Mouse (Mus musculus) midbrain, embryonic 12.5 days (tissue): ENCODE measurements around the gene Slc37a1. TPM values are rescaled to one million over a fixed set of nuclear protein-coding genes. Genes with fewer than 3 reads are reported as not detected.
"Not testable (repeated sequence)": the region's sequence is repeated elsewhere in the genome, so short reads cannot be mapped to it uniquely, and the experiment has no call there.

Source experiments
- ATAC-seq: fragments of 200-750 bp; cut with Nextera tagmentation; 2 replicates; pipeline ENCODE4 v1.8.0; 2017; ENCODE audit warnings: low read depth, moderate TSS enrichment, moderate library complexity; ENCODE audit not compliant: low FRiP score
- H3K27ac ChIP-seq: fragments of 300-500 bp; sonication (generic); replicated peaks from 2 replicates; pipeline ENCODE4 v1.5.1; 2016; ENCODE audit warnings: mild to moderate bottlenecking
- H3K27me3 ChIP-seq: fragments of 300-500 bp; sonication (generic); 2 replicates; pipeline ENCODE4 v1.6.1; 2016; ENCODE audit warnings: mild to moderate bottlenecking
- H3K36me3 ChIP-seq: fragments of 300-500 bp; sonication (generic); 2 replicates; pipeline ENCODE4 v1.6.1; 2016
- H3K4me1 ChIP-seq: fragments of 300-500 bp; sonication (generic); 2 replicates; pipeline ENCODE4 v1.6.1; 2016
- H3K4me2 ChIP-seq: fragments of 300-500 bp; sonication (generic); replicated peaks from 2 replicates; pipeline ENCODE4 v1.6.1; 2016; ENCODE audit warnings: mild to moderate bottlenecking, moderate library complexity
- H3K4me3 ChIP-seq: fragments of 300-500 bp; sonication (generic); 2 replicates; pipeline ENCODE4 v1.5.1; 2016; ENCODE audit warnings: mild to moderate bottlenecking
- H3K9ac ChIP-seq: fragments of 300-500 bp; sonication (generic); replicated peaks from 2 replicates; pipeline ENCODE4 v1.6.1; 2016; ENCODE audit warnings: mild to moderate bottlenecking, moderate library complexity
- H3K9me3 ChIP-seq: fragments of 300-500 bp; sonication (generic); 2 replicates; pipeline ENCODE4 v1.6.1; 2016; ENCODE audit warnings: mild to moderate bottlenecking
- WGBS: fragments of 180-500 bp; shearing (Covaris S2); methylation state at CpG from one replicate; pipeline ENCODE4 v1.1.7; 2016; 5-methylcytosine and 5-hydroxymethylcytosine counted together
- polyA plus RNA-seq: library from polyadenylated mRNA; unstranded; fragments of >200 nt; fragmentation: Nextera tagmentation; extraction: Ambion mirVana; gene quantifications from 2 replicates; pipeline ENCODE4 v1.2.1, GENCODE M21; 2016

Slc37a1 gene
- polyA plus RNA-seq, 1 experiment from 2014 or later: 9.3 TPM

- Histone ChIP-seq H3K27ac (no peak overlapping the region), H3K9me3 (no peaks in the 10 kb centered on the region), H3K36me3 (no peaks in the 10 kb centered on the region), H3K4me2 (no peak overlapping the region), H3K4me1 (0 out of 2 replicates have a peak, but pooled peaks cover 6% of the 10 kb centered on the region), H3K4me3 (no peak overlapping the region), H3K9ac (no peak overlapping the region), H3K27me3 (no peaks in the 10 kb centered on the region)
- WGBS: 39% methylated on average over 5 of the region's 5 CpGs
- no peak for ATAC-seq
Observed at GRCm38 (mm10) chr17:31344172-31344801, 57.7 kb downstream of the Slc37a1 start.

GRCm38 (mm10) chr17:31344816-31345215 is 58.2 kb downstream of the Slc37a1 start:
- H3K4me3 ChIP-seq: no peak overlapping the region
- 0 out of 2 replicates have a peak, but pooled peaks cover 2% of the 10 kb centered on the region for H3K36me3 ChIP-seq
- ATAC-seq: no peak
- H3K4me1 ChIP-seq: 0 out of 2 replicates have a peak, but pooled peaks cover 6% of the 10 kb centered on the region
- H3K9ac ChIP-seq: no peak overlapping the region
- H3K27me3 ChIP-seq: no peaks in the 10 kb centered on the region; the same call in 1 of the 2 replicates
- no peaks in the 10 kb centered on the region for H3K9me3 ChIP-seq
- no peak overlapping the region for H3K4me2 ChIP-seq
- H3K27ac ChIP-seq: no peak overlapping the region
- WGBS: 94% methylated on average over 3 of the region's 3 CpGs

- Histone ChIP-seq H3K9ac (no peak overlapping the region), H3K4me3 (no peak overlapping the region), H3K27me3 (no peaks in the 10 kb centered on the region; the same call in 1 of the 2 replicates), H3K4me2 (no peak overlapping the region), H3K4me1 (peaks cover 11% of the 10 kb centered on the region; the same call in 1 of the 2 replicates), H3K27ac (no peak overlapping the region), H3K9me3 (no peaks in the 10 kb centered on the region), H3K36me3 (0 out of 2 replicates have a peak, but pooled peaks cover 7% of the 10 kb centered on the region)
- WGBS: 83% methylated on average over 5 of the region's 5 CpGs
- ATAC-seq: no peak
Observed at GRCm38 (mm10) chr17:31348129-31348528, 61.5 kb downstream of the Slc37a1 start.

- Histone ChIP-seq H3K4me1 (peaks cover 11% of the 10 kb centered on the region; the same call in 1 of the 2 replicates), H3K27ac (no peak overlapping the region), H3K4me3 (no peak overlapping the region), H3K36me3 (0 out of 2 replicates have a peak, but pooled peaks cover 7% of the 10 kb centered on the region), H3K4me2 (no peak overlapping the region), H3K9ac (no peak overlapping the region), H3K9me3 (no peaks in the 10 kb centered on the region), H3K27me3 (no peaks in the 10 kb centered on the region; the same call in 1 of the 2 replicates)
- ATAC-seq: no peak
- 82% methylated on average over 12 of the region's 12 CpGs for WGBS
Observed at GRCm38 (mm10) chr17:31349388-31349787, 62.8 kb downstream of the Slc37a1 start.

DNA sequence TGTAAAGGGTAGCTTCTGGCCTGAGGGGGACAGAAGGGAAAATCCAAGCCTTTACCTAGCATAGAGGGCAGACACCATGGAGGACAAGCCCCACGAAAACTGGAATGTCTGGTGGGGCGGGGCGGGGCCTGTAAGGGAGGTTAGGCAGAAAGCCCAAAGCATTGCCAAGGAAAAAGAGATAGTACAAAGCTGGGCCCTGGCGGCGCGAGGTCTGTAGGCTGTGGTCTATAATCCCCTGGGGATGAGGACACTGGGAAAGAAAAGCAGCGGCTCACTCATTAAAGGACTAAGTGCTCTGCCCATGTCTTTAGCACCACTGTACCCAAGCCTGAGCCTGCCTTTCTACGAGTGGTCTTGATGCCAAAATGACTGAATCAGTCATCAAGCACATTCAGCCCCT is 65.4 kb downstream of the Slc37a1 start:
- no peak overlapping the region for H3K27ac ChIP-seq
- no peak for ATAC-seq
- no peak overlapping the region for H3K4me3 ChIP-seq
- WGBS: 38% methylated on average over 8 of the region's 8 CpGs
- no peak overlapping the region for H3K9ac ChIP-seq
- H3K4me1 ChIP-seq: peaks cover 26% of the 10 kb centered on the region
- no peaks in the 10 kb centered on the region; the same call in 1 of the 2 replicates for H3K27me3 ChIP-seq
- no peak overlapping the region for H3K4me2 ChIP-seq
- H3K9me3 ChIP-seq: no peaks in the 10 kb centered on the region
- 0 out of 2 replicates have a peak, but pooled peaks cover 7% of the 10 kb centered on the region for H3K36me3 ChIP-seq

DNA sequence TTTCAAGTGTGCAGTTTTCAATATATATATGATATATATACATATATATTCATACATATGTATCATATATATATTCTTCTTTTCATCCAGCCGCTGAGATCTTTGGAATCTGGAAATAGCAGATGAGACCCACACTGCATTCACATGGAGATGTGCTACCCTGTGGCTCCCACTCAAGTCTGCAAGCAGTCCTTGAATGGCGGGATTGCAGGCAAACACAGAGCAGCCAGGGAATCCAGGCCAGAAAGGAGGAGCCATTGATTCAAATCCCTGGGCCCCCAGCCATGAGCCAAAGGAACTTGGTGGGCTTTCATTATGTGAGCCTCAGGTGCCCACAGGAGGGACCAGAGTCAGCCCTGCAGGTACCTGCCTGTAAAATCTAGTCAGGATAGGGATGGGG is 66.7 kb downstream of the Slc37a1 start:
- 89% methylated on average over 2 of the region's 2 CpGs for WGBS
- Histone ChIP-seq H3K4me2 (no peak overlapping the region), H3K9me3 (no peaks in the 10 kb centered on the region), H3K4me1 (peaks cover 26% of the 10 kb centered on the region), H3K4me3 (no peak overlapping the region), H3K27me3 (no peaks in the 10 kb centered on the region; the same call in 1 of the 2 replicates), H3K36me3 (0 out of 2 replicates have a peak, but pooled peaks cover 7% of the 10 kb centered on the region), H3K27ac (no peak overlapping the region), H3K9ac (no peak overlapping the region)
- ATAC-seq: no peak

DNA sequence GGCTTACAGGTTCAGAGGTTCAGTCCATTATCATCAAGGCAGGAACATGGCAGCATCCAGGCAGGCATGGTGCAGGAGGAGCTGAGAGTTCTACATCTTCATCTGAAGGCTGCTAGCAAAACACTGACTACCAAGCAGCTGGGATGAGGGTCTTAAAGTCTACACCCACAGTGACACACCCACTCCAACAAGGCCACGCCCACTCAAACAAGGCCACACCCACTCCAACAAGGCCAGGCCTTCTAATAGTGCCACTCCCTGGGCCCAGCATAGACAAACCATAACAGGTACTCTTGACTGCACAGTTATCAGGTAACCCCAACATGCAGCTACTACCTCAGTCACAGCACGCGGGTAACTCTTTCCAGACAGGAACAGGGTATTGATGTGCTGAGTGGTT is 68.1 kb downstream of the Slc37a1 start:
- not testable (repeated sequence) for H3K4me3 ChIP-seq, H3K9me3 ChIP-seq, ATAC-seq, H3K9ac ChIP-seq, H3K27ac ChIP-seq, H3K27me3 ChIP-seq, H3K4me2 ChIP-seq, H3K36me3 ChIP-seq
- WGBS: 80% methylated on average over 3 of the region's 3 CpGs
- H3K4me1 ChIP-seq: peaks cover 26% of the 10 kb centered on the region

DNA sequence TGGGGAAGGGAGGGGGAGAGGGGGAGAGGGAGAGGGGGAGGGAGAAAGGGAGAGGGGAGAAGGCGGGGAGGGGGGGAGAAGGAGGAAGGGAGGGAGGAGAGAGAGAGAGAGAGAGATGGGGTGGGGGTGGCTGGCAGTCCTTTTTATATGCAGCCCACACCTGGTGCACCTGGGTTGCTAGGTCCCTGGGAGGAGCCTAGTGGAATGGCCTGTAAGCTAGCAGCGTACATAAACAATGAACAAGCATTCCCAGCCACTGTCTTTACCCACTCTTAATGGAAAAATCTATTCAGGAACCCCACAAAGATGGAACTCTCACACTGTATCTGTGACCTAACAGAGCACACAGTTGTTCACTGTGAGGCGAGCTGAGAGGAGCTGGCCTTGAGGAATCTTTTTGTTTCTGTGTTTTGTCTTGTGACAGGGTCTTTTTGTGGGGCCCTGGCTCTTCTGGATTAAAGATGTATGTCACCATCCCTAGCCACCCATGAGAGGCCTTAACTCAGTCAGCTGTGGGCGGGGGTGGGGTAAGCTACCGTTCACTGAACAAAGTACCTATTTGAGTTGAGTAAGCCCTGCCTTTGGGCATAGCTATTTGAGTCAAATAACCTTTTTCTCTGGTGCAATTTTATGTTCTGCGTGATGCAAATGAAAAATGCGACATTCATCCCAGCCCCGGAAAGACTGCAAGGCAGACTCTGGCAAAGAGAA is 69.4 kb downstream of the Slc37a1 start:
- Histone ChIP-seq H3K27me3 (no peaks in the 10 kb centered on the region), H3K27ac (0 out of 2 replicates have a peak overlapping the region, but pooled peaks have one; percentile 25), H3K9me3 (no peaks in the 10 kb centered on the region), H3K9ac (no peak overlapping the region), H3K4me3 (no peak overlapping the region), H3K4me2 (no peak overlapping the region), H3K36me3 (no peaks in the 10 kb centered on the region), H3K4me1 (peaks cover 26% of the 10 kb centered on the region)
- WGBS: 33% methylated on average over 8 of the region's 8 CpGs
- ATAC-seq: no peak

DNA sequence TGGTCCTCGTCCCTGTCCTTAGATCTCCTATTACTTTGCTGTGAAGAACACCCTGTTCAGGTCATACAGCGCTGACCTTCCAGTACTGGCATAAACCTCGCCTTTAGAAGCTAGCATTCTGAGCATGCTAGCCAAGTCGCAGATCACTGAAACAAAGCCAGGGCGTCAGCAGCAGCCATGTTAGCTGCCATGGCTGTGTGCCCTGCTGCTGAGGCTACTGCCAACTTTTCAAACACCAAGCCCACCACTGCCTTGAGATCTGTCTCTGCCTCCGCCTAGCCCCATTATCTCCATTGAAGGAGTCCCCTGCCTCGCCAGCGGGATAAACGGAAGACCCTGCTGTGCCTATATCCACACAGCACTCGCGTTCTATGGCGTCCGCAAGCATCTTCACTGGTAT is 74.0 kb downstream of the Slc37a1 start:
- no peak for ATAC-seq
- WGBS: 78% methylated on average over 13 of the region's 13 CpGs

DNA sequence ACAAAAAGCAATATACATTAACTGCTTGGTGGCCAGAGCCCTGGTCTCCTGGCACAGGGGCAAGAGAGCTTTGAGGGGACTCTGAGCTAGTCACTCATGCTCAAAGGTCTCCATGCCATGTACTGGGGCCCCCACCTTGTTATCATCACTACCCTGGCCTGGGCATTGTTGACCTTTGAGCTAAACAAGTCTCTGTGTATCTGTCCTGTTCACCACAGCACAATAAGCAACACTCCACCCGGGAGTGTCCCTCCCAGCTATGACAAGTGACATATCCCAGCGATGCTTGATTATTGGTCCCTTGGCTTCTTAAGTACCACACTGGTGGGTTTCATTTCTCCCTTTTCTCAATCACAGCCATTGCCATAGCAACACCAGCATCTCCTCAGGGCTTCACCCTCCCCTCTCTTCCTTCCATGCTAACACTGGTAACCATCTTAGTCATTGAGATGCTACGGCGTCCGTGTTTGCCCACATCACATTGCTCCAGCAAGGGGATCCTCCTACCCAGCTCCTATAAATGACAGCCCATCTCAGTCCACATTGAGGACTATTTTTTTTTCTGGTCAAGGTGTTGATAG is 79.1 kb downstream of the Slc37a1 start:
- Histone ChIP-seq H3K27ac (no peak overlapping the region), H3K4me1 (no peaks in the 10 kb centered on the region), H3K36me3 (no peaks in the 10 kb centered on the region), H3K9ac (no peak overlapping the region), H3K27me3 (no peaks in the 10 kb centered on the region), H3K9me3 (no peaks in the 10 kb centered on the region), H3K4me3 (no peak overlapping the region), H3K4me2 (no peak overlapping the region)
- no peak for ATAC-seq
- 86% methylated on average over 5 of the region's 5 CpGs for WGBS

More for the DNA sequence above, 74.0 kb downstream of the Slc37a1 start:
- H3K36me3 ChIP-seq: no peaks in the 10 kb centered on the region
- no peak overlapping the region for H3K4me2 ChIP-seq
- H3K4me3 ChIP-seq: no peak overlapping the region
- H3K27me3 ChIP-seq: no peaks in the 10 kb centered on the region
- peaks cover 12% of the 10 kb centered on the region for H3K4me1 ChIP-seq
- no peaks in the 10 kb centered on the region for H3K9me3 ChIP-seq
- no peak overlapping the region for H3K9ac ChIP-seq
- no peak overlapping the region for H3K27ac ChIP-seq

DNA sequence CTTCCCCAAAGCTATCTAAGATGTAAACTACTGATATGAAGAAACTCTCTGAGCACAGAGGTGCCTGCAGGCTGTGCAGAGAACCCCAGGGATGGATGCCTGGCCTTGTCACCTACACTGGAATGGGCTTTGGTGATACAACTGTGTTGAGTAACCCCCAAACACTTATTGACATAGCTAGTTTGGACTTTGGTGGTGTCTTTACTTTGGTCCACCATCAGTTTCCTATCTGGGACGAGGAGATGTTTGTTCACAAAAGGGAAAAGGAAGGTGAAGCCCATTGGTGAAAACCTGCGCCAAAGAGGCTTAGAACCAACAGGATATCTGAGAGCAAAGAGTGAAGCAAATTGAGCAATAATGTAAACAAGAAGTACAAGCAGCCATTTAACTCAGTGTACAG is 83.6 kb downstream of the Slc37a1 start:
- H3K9ac ChIP-seq: no peak overlapping the region
- no peak overlapping the region for H3K4me2 ChIP-seq
- H3K27me3 ChIP-seq: no peaks in the 10 kb centered on the region
- H3K4me1 ChIP-seq: no peaks in the 10 kb centered on the region
- H3K36me3 ChIP-seq: no peaks in the 10 kb centered on the region
- no peak for ATAC-seq
- no peak overlapping the region; the same call in 1 of the 2 replicates for H3K27ac ChIP-seq
- WGBS: 69% methylated on average over 2 of the region's 2 CpGs
- H3K4me3 ChIP-seq: no peak overlapping the region
- H3K9me3 ChIP-seq: no peaks in the 10 kb centered on the region

DNA sequence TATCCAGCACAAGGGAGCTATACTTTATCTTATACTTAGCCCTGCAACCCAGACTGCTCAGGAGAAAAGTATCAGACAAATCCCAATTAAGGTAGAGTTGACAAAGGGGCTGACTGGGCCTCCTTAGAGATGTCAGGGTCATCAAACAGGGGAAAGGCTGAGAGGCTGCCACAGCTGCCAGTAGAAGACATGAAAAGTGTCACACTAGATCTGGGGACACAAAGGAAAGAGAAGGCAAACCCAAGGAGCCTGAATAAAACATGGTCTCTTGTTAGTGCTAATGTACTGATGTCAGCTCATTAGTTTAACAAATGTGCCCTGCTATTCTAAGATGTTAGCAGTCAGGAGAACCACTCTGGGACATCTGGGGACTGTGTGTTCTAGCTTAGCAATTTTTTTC is 84.3 kb downstream of the Slc37a1 start:
- Histone ChIP-seq H3K4me2 (no peak overlapping the region), H3K4me3 (no peak overlapping the region), H3K27ac (no peak overlapping the region), H3K4me1 (no peaks in the 10 kb centered on the region), H3K27me3 (no peaks in the 10 kb centered on the region), H3K9me3 (no peaks in the 10 kb centered on the region), H3K9ac (no peak overlapping the region), H3K36me3 (no peaks in the 10 kb centered on the region)
- ATAC-seq: no peak
